Mouse (Mus musculus): ENCODE results near the gene Ogg1.
A peak's percentile ranks its signal among the peaks of the same experiment; 100 is the strongest.

Ogg1 gene

GRCm38 (mm10) chr6:113326533-113327315 lies at the start of gene Ogg1:
Gene Ogg1 (plus strand): TSS chr6:113326972.
- peak; percentile 98 for DNase-seq (ENCODE audit: low read depth, low spot score)

- DNase-seq (ENCODE audit: low read depth, low spot score): no peak
Observed at GRCm38 (mm10) chr6:113281676-113282075, 45.1 kb upstream of the Ogg1 start.

GRCm38 (mm10) chr6:113282101-113282802 lies 44.5 kb upstream of the Ogg1 start, which contains the start of gene Cpne9:
Gene Cpne9 (plus strand): TSS chr6:113282307.
- DNase-seq (ENCODE audit: low read depth, low spot score): no peak

- no peak for DNase-seq (ENCODE audit: low read depth, low spot score)
Observed at GRCm38 (mm10) chr6:113282969-113283368, 43.8 kb upstream of the Ogg1 start.

- DNase-seq (ENCODE audit: low read depth, low spot score): no peak
Observed at GRCm38 (mm10) chr6:113283500-113283899, 43.3 kb upstream of the Ogg1 start.

- DNase-seq (ENCODE audit: low read depth, low spot score): no peak
Observed at GRCm38 (mm10) chr6:113284931-113285330, 41.8 kb upstream of the Ogg1 start.

GRCm38 (mm10) chr6:113286316-113286715 lies 40.5 kb upstream of the Ogg1 start:
- DNase-seq (ENCODE audit: low read depth, low spot score): no peak

GRCm38 (mm10) chr6:113287236-113287635 lies 39.5 kb upstream of the Ogg1 start:
- no peak for DNase-seq (ENCODE audit: low read depth, low spot score)

- no peak for DNase-seq (ENCODE audit: low read depth, low spot score)
Observed at GRCm38 (mm10) chr6:113289346-113289745, 37.4 kb upstream of the Ogg1 start.

GRCm38 (mm10) chr6:113290346-113290745 lies 36.4 kb upstream of the Ogg1 start:
- no peak for DNase-seq (ENCODE audit: low read depth, low spot score)

GRCm38 (mm10) chr6:113292938-113293337 lies 33.8 kb upstream of the Ogg1 start:
- no peak for DNase-seq (ENCODE audit: low read depth, low spot score)

- DNase-seq (ENCODE audit: low read depth, low spot score): no peak
Observed at GRCm38 (mm10) chr6:113296046-113296445, 30.7 kb upstream of the Ogg1 start.

GRCm38 (mm10) chr6:113296639-113297038 lies 30.1 kb upstream of the Ogg1 start:
- no peak for DNase-seq (ENCODE audit: low read depth, low spot score)

- DNase-seq (ENCODE audit: low read depth, low spot score): no peak
Observed at GRCm38 (mm10) chr6:113301350-113301749, 25.4 kb upstream of the Ogg1 start.

GRCm38 (mm10) chr6:113302258-113302657 lies 24.5 kb upstream of the Ogg1 start:
- DNase-seq (ENCODE audit: low read depth, low spot score): no peak

- DNase-seq (ENCODE audit: low read depth, low spot score): peak; percentile 96
Observed at GRCm38 (mm10) chr6:113306322-113306985, 20.3 kb upstream of the Ogg1 start.

- DNase-seq (ENCODE audit: low read depth, low spot score): no peak
Observed at GRCm38 (mm10) chr6:113306986-113307349, 19.8 kb upstream of the Ogg1 start, which contains the start of gene Brpf1. Gene Brpf1 (plus strand): TSS chr6:113307137.

- DNase-seq (ENCODE audit: low read depth, low spot score): no peak
Observed at GRCm38 (mm10) chr6:113307481-113308121, 19.2 kb upstream of the Ogg1 start.

- no peak for DNase-seq (ENCODE audit: low read depth, low spot score)
Observed at GRCm38 (mm10) chr6:113308141-113308540, 18.6 kb upstream of the Ogg1 start.

- no peak for DNase-seq (ENCODE audit: low read depth, low spot score)
Observed at GRCm38 (mm10) chr6:113315972-113316371, 10.8 kb upstream of the Ogg1 start.

- no peak for DNase-seq (ENCODE audit: low read depth, low spot score)
Observed at GRCm38 (mm10) chr6:113329396-113329795, 2.6 kb downstream of the Ogg1 start.

- DNase-seq (ENCODE audit: low read depth, low spot score): no peak
Observed at GRCm38 (mm10) chr6:113330547-113330946, 3.8 kb downstream of the Ogg1 start.

Data from brain, embryonic 18.5 days (tissue).